Mouse (Mus musculus): ENCODE results near the gene Gdap1l1.

DNA sequence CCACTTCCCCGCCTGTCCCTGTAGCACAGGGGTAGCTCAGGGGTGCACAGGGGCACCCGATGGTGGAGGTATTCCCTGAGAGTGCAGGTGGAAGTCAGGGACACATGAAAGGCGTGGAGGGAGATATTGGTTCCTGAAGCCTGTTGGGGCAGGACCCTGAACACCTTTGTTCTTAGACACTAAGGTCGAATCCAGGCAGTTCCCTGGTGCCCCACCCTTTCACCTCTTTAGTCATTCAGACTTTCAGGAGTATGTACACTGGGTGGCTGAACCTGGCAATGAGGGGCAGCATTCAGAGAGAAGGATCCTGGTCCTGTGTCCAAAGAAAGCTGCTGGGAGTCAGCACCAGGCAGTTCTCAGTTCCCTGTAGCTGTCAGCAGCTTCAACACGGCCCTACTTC, 24.1 kb downstream of the Gdap1l1 start:
- TF ChIP-seq CTCF (IDR thresholded peaks at IDR 0.05; ENCODE audit: borderline replicate concordance, control insufficient read depth, extremely low read depth, insufficient read depth, low read length, poor library complexity), result no peak
- TF ChIP-seq POLR2A (IDR thresholded peaks at IDR 0.05; ENCODE audit: control insufficient read depth, extremely low read depth, insufficient read depth, low read length, poor library complexity), result no peak

Measured in thymus, adult 2 months (tissue).